Mouse (Mus musculus) ES-Bruce4 (cell line): ENCODE results near the gene Gm3233. TPM values are rescaled to one million over a fixed set of nuclear protein-coding genes. Genes with fewer than 3 reads are reported as not detected.
"Not testable (repeated sequence)": the region's sequence is repeated elsewhere in the genome, so short reads cannot be mapped to it uniquely, and the experiment has no call there.

ENCODE experiments used
- H3K27ac ChIP-seq: 2 replicates; pipeline ENCODE4 v1.5.1; 2012; ENCODE audit warnings: low read length, inconsistent platforms; ENCODE audit not compliant: insufficient read depth
- H3K27me3 ChIP-seq: 2 replicates; pipeline ENCODE4 v1.6.1; 2012; ENCODE audit warnings: mild to moderate bottlenecking, low read length, inconsistent platforms; ENCODE audit not compliant: control insufficient read depth, poor library complexity, insufficient read depth, severe bottlenecking
- H3K36me3 ChIP-seq: 2 replicates; pipeline ENCODE4 v1.6.1; 2012; ENCODE audit warnings: inconsistent platforms, mild to moderate bottlenecking, low read length, moderate library complexity; ENCODE audit not compliant: control insufficient read depth, poor library complexity, insufficient read depth, severe bottlenecking
- H3K4me1 ChIP-seq: one replicate; pipeline ENCODE4 v1.8.1; 2011; ENCODE audit warnings: low read length; ENCODE audit not compliant: control insufficient read depth, insufficient read depth
- H3K4me3 ChIP-seq: 2 replicates; pipeline ENCODE4 v1.5.1; 2011; ENCODE audit warnings: low read depth, mild to moderate bottlenecking, low read length
- H3K9ac ChIP-seq: 2 replicates; pipeline ENCODE4 v1.6.1; 2012; ENCODE audit warnings: low read depth, mild to moderate bottlenecking, inconsistent platforms; ENCODE audit not compliant: poor library complexity, severe bottlenecking
- H3K9me3 ChIP-seq: replicated peaks from 2 replicates; pipeline ENCODE4 v1.6.1; 2012; ENCODE audit warnings: mild to moderate bottlenecking, low read length, inconsistent platforms; ENCODE audit not compliant: control insufficient read depth, poor library complexity, insufficient read depth, severe bottlenecking
- CTCF ChIP-seq: IDR thresholded peaks from one replicate; pipeline ENCODE4 v1.8.1; 2011; ENCODE audit warnings: low read depth, low read length
- EP300 ChIP-seq: IDR thresholded peaks from 2 replicates; pipeline ENCODE4 v1.6.1; 2011; ENCODE audit warnings: low read depth, low read length; ENCODE audit not compliant: insufficient read depth
- POLR2A ChIP-seq: IDR thresholded peaks from one replicate; pipeline ENCODE4 v1.8.1; 2011; ENCODE audit warnings: low read length; ENCODE audit not compliant: insufficient read depth
- polyA plus RNA-seq: library from polyadenylated mRNA; stranded (reverse); fragments of >200 nt; gene quantifications from 2 replicates; pipeline ENCODE4 v1.2.4, GENCODE M21; 2011; ENCODE audit warnings: low read depth; ENCODE audit not compliant: missing spikeins, insufficient read depth, insufficient read length

The Gm3233 gene
- polyA plus RNA-seq, 1 experiment = not detected

DNA sequence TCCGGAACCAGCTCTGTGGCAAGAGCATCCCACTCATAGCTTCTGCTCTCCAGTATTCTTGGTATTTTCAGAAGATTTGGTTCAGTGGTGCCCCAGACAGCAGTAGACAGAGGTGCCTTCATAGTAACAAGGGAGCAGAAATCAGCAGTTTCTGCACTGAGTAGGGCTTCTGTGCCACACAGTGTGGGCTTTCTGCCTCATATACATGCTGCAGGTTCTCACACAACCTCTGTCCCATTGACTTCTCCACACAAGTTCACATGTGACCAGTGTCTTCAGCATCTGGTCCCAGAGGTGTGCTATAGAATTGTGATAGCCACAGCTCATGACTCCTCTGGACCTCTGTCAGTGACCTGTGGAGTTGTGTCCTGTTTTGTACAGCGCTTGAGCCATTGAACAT, 29.1 kb upstream of the Gm3233 start:
- H3K9ac ChIP-seq = no peak overlapping the region
- H3K4me3 ChIP-seq = no peak overlapping the region
- no peaks in the 10 kb centered on the region for H3K27me3 ChIP-seq
- no peak overlapping the region for H3K27ac ChIP-seq
- TF ChIP-seq EP300 (no peak), POLR2A (no peak), CTCF (no peak)
- H3K9me3 ChIP-seq = no peaks in the 10 kb centered on the region
- no peaks in the 10 kb centered on the region for H3K4me1 ChIP-seq
- H3K36me3 ChIP-seq = no peaks in the 10 kb centered on the region

DNA sequence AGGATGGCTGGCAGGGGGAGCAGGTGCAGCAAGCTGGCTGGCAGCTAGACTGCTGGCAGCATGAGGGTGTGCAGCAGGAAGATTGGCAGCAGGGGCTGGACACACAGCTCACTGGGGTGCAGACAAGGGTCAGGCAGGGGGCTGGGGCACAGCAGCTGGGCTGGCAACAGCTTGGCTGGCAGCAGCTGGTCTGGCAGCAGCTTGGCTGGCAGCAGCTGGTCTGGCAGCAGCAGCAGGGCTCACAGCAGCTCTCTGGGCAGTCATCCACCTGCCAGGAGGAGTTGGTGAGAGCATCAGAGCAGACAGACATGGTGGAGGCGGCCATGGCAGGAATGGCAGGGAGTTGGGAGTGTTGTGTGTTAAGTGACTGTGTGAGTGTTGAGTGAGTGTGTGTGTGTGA, 28.4 kb upstream of the Gm3233 start, which contains the start of gene Gm7137:
Gm7137 (minus strand) TSS at position 325 of the 400 bp plus-strand sequence.
- not testable (repeated sequence) for H3K4me3 ChIP-seq, H3K36me3 ChIP-seq, H3K4me1 ChIP-seq, H3K9me3 ChIP-seq, H3K27ac ChIP-seq, H3K9ac ChIP-seq, H3K27me3 ChIP-seq

- H3K27ac ChIP-seq, H3K36me3 ChIP-seq, H3K9ac ChIP-seq, H3K4me3 ChIP-seq, H3K4me1 ChIP-seq, H3K27me3 ChIP-seq, H3K9me3 ChIP-seq: not testable (repeated sequence)
Observed at GRCm38 (mm10) chr10:77783396-77783795, 23.9 kb upstream of the Gm3233 start.

DNA sequence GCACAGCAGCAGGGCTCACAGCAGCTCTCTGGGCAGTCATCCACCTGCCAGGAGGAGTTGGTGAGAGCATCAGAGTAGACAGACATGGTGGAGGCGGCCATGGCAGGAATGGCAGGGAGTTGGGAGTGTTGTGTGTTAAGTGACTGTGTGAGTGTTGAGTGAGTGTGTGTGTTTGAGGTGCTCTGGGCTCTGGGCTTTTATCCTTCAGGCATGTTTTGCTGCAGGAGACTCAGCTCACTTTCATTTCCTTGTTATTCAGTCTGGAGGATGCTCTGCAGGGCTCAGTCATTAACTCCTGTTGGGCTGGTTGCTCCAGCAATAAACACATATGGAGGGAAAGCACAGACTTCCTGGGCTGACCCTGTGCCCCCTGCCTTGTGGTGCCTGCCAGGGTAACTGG, 23.0 kb upstream of the Gm3233 start, which contains the start of gene Gm3250:
Gm3250 (minus strand) TSS at position 101 of the 400 bp plus-strand sequence.
- not testable (repeated sequence) for H3K9ac ChIP-seq, H3K27ac ChIP-seq, H3K9me3 ChIP-seq, H3K27me3 ChIP-seq, H3K36me3 ChIP-seq, H3K4me1 ChIP-seq, H3K4me3 ChIP-seq

GRCm38 (mm10) chr10:77776844-77777243, 17.4 kb upstream of the Gm3233 start, which contains the start of gene Gm7138:
Gm7138 (minus strand) TSS chr10:77776944.
- not testable (repeated sequence) for H3K36me3 ChIP-seq, H3K9ac ChIP-seq, H3K27ac ChIP-seq, H3K4me3 ChIP-seq, H3K4me1 ChIP-seq, H3K9me3 ChIP-seq, H3K27me3 ChIP-seq

DNA sequence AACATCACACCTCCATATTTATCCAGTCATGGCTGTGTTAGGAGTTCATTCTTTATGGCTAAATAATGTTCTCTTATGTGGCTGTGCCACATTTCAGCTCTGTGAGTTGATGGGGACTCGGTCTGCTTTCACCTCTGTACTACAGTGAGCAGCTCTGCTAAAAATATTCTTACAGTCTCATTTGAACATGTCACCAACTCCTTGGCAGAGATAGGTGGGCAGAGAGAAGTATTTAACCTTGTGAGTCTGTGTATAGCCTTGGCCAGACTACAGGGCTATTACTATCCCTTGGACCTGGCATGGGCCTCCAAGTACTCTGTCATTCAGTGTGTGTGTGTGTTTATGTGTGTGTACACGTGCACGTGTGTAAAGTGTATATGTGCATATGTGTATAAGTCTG, 12.7 kb upstream of the Gm3233 start:
- not testable (repeated sequence) for H3K27ac ChIP-seq, H3K4me3 ChIP-seq, H3K27me3 ChIP-seq, H3K36me3 ChIP-seq, H3K9me3 ChIP-seq, H3K4me1 ChIP-seq, H3K9ac ChIP-seq

- H3K4me1 ChIP-seq, H3K36me3 ChIP-seq, H3K9me3 ChIP-seq, H3K4me3 ChIP-seq, H3K9ac ChIP-seq, H3K27ac ChIP-seq, H3K27me3 ChIP-seq: not testable (repeated sequence)
Observed at GRCm38 (mm10) chr10:77771225-77771624, 11.7 kb upstream of the Gm3233 start, which contains the start of gene Gm3238. Gm3238 (minus strand) TSS chr10:77771325.
